Mouse (Mus musculus): Measurements from ENCODE around the gene Hsf2bp.
A peak's percentile ranks its signal among the peaks of the same experiment; 100 is the strongest.

The Hsf2bp gene

DNA sequence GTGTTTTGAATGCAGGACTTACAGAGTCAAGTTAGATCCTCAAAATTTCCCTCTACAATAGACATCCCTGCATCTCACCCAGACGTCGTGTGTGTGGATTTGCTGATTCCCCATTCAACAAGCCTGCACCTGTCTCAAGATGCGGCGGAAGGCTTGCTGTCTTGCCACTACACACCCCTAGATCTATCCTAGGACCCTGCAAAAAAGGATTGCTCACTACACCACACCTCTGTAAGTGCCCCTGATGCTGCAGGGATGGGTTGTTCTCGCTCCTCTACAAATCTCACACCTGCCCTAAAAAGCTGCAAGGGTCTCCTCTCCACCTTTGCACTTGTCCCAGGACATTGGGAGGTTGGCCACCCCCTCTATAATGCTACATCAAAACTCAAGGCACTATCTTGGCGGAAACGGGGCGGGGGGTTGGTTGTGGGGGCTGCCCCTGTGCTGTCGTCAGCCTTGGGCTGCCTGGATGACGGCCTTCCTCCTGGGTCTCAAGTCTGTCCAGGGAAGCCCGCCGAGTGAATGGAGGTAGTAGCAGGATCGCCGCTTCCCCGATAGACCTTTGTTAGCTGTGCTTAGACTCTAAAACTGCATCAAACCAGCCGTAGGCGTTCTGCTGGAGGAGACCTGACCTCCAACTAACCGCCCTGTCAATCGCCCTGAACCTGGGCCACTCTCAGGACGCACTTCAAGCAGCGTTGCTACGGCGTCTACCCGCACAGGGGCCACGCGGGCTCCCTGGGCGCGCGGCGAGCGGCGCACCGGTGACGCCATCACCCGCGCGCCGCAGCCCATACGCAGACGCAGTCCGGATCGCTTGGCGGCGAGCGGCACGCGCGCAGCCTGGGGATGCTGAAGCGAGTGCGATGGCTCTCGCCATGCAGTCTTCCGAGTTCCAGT, at the start of gene Hsf2bp, which contains the start of gene Rrp1b:
Gene Hsf2bp (minus strand): TSS at position 741 of the 900 bp plus-strand sequence.
Gene Rrp1b (plus strand): TSS at position 492 of the 900 bp plus-strand sequence.
- peak; percentile 72 for DNase-seq (ENCODE audit: low read depth, low spot score)

- DNase-seq (ENCODE audit: low read depth, low spot score): no peak
These were observed 47.2 kb upstream of the Hsf2bp start for GRCm38 (mm10) chr17:32083351-32083750.

DNA sequence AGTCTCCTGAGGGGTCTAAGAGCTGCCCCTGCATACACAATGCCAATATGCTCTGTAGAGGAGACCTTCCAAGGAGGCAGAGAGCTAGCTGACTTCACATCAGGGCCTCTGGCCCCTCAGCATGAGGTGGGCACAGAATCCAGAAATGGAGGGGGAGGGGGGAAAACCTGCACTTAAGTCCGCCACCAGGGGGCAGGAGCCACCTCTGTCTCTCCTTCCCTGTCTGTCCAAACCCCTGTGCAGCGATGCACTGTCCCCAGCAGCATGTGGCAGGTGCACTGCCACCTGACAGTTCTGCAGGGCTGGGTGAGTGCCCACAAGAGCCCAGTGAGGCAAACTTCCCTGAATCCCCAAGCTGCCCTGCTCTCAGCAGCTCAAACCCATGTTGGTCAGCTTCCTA, 39.0 kb upstream of the Hsf2bp start:
- DNase-seq (ENCODE audit: low read depth, low spot score): peak; percentile 78

- peak; percentile 41 for DNase-seq (ENCODE audit: low read depth, low spot score)
These were observed 38.5 kb upstream of the Hsf2bp start for GRCm38 (mm10) chr17:32074658-32075057.

DNA sequence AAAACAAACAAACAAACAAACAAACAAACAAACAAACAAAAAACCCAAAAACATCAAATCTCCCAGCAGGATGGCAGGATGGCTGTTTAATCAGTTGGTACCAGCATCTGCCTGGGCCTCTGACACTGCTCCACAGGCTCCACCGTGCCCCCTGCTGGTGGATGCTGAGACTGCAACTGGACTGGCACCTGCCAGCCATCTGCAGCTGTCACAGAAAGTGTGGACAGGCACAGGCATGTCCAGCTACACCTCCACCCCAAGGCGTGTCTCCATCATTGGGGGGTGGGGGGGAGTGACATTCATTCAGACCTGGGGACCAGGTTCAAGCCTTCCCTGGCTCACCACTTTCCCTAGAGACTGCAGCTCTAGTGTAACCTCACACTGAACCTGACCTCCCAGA, 37.2 kb upstream of the Hsf2bp start:
- peak; percentile 88 for DNase-seq (ENCODE audit: low read depth, low spot score)

GRCm38 (mm10) chr17:32068810-32069209, 32.7 kb upstream of the Hsf2bp start:
- DNase-seq (ENCODE audit: low read depth, low spot score): no peak

GRCm38 (mm10) chr17:32068381-32068780, 32.2 kb upstream of the Hsf2bp start:
- no peak for DNase-seq (ENCODE audit: low read depth, low spot score)

- no peak for DNase-seq (ENCODE audit: low read depth, low spot score)
These were observed 31.4 kb upstream of the Hsf2bp start for GRCm38 (mm10) chr17:32067541-32067940.

DNA sequence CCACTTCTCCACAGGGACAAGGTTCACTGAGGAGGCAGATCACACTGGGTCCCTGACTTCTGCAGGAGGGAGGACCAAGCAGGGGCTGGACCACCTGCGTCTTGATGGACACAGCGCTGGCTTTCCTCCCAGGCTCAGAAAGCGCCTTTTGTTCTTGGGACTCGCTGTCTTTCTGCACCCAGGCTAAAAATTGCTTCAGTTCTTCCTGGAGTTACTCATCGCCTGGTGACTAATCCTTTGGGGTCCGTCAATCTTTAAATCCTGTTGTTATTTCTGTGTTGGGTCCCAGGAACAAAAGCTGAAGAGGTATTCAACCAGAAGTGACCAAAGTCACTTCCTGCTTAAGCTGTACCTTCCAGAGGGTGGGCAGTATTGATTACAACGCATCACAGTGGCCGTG, 28.6 kb upstream of the Hsf2bp start:
- DNase-seq (ENCODE audit: low read depth, low spot score): peak; percentile 83

DNA sequence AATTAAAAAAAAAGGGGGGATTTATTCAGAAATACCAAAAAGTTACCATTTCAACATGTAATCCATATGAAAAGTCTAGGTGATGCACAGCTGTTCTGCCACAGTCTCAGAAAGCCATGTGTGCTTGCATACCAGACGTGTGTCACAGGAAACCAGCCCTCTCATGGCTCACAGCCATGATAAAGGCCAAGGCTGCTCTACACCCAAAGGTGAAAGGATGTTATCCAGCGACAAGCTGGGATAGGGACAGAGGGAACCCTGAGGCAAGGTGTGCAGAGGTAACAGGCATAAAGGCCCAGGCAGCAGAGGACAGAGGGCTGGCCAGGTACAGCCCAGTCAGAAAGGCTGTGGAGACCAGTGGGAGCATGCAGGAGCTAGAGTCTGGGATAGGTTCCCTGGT, 27.5 kb upstream of the Hsf2bp start:
- DNase-seq (ENCODE audit: low read depth, low spot score): peak; percentile 34

- DNase-seq (ENCODE audit: low read depth, low spot score): no peak
These were observed 25.1 kb upstream of the Hsf2bp start for GRCm38 (mm10) chr17:32061219-32061618.

GRCm38 (mm10) chr17:32059084-32059483, 22.9 kb upstream of the Hsf2bp start:
- DNase-seq (ENCODE audit: low read depth, low spot score): no peak

DNA sequence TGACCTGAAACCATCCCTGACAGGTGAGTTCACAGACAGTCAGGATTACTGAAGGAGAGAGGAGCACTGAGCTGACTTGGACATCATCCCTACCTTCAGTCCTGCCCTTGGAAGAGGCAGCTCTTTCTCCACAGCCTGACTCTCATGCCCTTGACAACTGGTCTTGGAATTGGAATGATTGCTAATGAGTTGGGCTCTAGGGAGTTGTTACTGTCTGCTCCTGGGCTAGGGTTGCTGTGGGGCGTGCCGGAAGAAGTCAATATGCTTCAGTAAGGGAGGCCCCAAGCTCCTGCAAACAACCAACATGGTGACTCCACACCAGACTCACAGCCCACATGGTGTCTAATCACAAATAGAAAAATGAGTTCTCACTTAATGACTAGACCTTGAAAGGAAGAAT, 21.7 kb upstream of the Hsf2bp start:
- DNase-seq (ENCODE audit: low read depth, low spot score): no peak

GRCm38 (mm10) chr17:32053677-32054076, 17.5 kb upstream of the Hsf2bp start:
- DNase-seq (ENCODE audit: low read depth, low spot score): no peak

- no peak for DNase-seq (ENCODE audit: low read depth, low spot score)
These were observed 16.3 kb upstream of the Hsf2bp start for GRCm38 (mm10) chr17:32052237-32053080.

DNA sequence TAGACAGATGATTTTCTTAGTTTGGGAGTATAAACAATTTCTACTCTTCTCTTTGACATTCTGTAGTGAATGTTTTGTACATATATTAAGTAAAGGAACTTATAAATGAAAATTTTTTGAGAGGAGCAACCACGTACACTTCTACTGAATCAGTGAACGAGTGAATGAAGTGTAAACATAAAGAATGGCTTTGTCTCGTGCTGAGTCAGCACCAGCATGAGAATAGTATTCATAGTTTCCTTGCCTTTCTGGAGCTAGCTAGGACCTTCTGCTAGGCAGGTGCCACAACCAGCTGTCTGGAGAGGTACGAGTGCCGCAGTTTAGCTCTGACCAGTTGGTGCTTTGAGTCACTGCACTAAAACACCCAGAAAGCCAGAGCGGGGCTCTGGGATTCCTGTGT, 14.5 kb upstream of the Hsf2bp start:
- no peak for DNase-seq (ENCODE audit: low read depth, low spot score)

- no peak for DNase-seq (ENCODE audit: low read depth, low spot score)
These were observed 13.8 kb upstream of the Hsf2bp start for GRCm38 (mm10) chr17:32049914-32050313.

DNA sequence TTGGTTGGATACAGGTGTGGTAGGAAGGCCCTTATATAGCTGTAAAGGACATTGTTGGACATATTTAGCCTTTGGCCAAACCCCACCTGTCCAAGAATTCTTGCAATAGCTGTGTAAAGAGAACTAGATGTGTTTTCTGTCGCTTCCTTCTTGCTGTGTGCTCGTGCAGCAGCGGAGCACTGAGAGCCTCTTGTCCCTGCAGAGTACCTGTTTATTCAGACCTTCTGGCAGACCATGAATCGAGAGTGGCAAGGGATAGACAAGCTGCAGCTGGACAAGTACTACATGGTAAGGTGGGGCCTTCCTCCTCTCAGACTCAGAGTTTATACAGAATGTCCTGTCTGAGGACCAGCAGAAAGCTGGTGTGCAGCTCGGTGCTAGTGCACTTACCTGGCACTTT, 12.2 kb upstream of the Hsf2bp start:
- DNase-seq (ENCODE audit: low read depth, low spot score): no peak

GRCm38 (mm10) chr17:32046541-32046940, 10.4 kb upstream of the Hsf2bp start:
- DNase-seq (ENCODE audit: low read depth, low spot score): no peak

DNA sequence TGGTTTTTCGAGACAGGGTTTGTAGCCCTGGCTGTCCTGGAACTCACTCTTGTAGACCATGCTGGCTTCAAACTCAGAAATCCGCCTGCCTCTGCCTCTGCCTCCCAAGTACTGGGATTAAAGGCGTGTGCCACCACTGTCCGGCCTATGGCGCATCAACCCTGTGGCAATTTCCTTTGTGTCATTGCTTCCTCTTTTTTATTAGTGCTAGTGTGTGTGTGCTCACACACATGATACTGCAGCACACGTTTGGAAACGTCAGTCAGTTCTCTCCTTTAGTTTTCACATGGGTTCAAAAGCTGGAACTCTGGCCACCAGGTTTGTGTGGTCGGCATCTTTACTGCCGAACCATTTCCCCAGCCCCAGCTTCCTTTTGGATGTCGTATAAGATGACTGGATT, 4.1 kb upstream of the Hsf2bp start:
- no peak for DNase-seq (ENCODE audit: low read depth, low spot score)

- peak; percentile 49 for DNase-seq (ENCODE audit: low read depth, low spot score)
These were observed 625 bp upstream of the Hsf2bp start for GRCm38 (mm10) chr17:32036509-32037438.
